Mouse (Mus musculus) Patski (cell line): ENCODE data around the gene Col2a1. TPM values are rescaled to one million over a fixed set of nuclear protein-coding genes. Genes with fewer than 3 reads are reported as not detected.

Source experiments
- ATAC-seq: fragments of 100-300 bp; one replicate; pipeline ENCODE4 v1.8.0; 2021
- CTCF ChIA-PET: fragments of 350-600 bp; sonication (Branson Sonifier 250); formaldehyde crosslinking; loops from one replicate; lab custom pipeline; 2022; ENCODE audit warnings: inconsistent platforms; lab: Charles Lee
- POLR2A ChIA-PET: fragments of 350-600 bp; sonication (Branson Sonifier 250); formaldehyde crosslinking; loops from one replicate; lab custom pipeline; 2022; ENCODE audit warnings: antibody characterized with exemption, inconsistent platforms; lab: Charles Lee
- DNase-seq: peaks from one replicate; pipeline ENCODE4 v3.0.0-alpha.2; 2011; ENCODE audit warnings: low read depth, low spot score
- H3K27me3 ChIP-seq: fragments of 371-371 bp; one replicate; pipeline ENCODE4 v1.5.1; 2021
- CTCF ChIP-seq: fragments of 100-300 bp; IDR thresholded peaks from one replicate; pipeline ENCODE4 v1.5.1; 2021
- in situ Hi-C: fragments of 300-500 bp; cut with MboI; formaldehyde crosslinking; loops from 3 replicates; pipeline ENCODE4 v1.11.1; 2018; ENCODE audit warnings: low pct_unique_long_range_greater_than_20kb, mixed read lengths
- polyA plus RNA-seq: library from polyadenylated mRNA; unstranded; gene quantifications from one replicate; pipeline ENCODE4 v1.2.3, GENCODE M21; 2021

Col2a1 gene
- polyA plus RNA-seq, 1 experiment from 2014 or later = 0.54 TPM

DNA sequence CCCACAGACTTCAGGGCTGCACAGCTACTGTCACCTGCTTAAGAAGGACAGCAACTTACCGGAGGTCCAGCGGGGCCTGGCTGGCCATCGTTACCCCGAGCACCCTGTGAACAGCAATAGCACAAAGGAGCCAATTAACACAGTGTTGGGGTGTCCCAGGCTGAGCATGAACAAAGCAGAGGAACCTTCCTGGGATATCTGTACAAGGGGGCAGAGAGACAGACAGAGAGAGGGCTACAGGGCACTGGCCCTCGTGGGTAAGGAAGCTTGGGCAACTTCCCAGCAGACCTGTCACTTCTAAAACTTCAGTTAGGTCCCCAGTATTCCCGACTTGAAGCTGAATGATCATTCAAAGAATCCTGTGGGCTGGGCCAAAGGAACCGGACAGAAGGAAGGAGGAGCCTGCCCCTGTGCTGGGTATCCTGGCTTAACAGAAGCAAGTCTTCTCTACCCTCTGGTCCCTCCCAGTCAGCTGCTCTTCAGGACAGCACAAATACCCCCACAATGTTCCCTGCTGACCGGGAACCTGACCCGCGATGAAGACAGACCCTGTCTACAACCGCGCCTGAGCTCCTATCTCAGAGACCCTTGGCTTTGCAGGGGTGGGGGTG lies 13.1 kb downstream of the Col2a1 start:
- DNase-seq (no peak), ATAC-seq (no peak)
- ChIA-PET POLR2A (no interaction called here), CTCF (interaction anchor here (1.7 kb wide), 1 partner anchor 28 kb away, joined by 4 read pairs; the partner anchor contains the start of gene Tmem106c)
- no peak for TF ChIP-seq CTCF
- H3K27me3 ChIP-seq = no peaks in the 10 kb centered on the region
- in situ Hi-C loops = no loop called here

DNA sequence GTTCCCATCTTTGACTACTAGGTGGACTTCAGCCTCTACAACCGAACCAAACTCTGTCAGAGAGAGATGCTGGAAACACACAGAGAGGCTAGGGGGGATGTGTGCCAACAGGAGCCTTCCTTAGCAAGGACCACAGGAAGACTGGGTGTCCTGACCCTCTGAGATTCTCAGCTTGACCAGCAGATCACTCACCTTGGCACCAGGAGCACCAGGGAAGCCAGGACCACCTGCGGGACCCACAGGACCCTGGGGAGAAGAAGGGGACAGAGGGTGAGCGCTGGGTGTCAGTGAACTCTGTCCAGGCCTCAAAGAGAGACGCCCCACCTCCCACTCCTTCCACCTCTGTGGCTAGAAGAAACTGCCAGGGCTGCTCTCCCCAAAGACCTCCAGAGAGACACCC lies 13.8 kb downstream of the Col2a1 start:
- no peak for DNase-seq
- CTCF ChIA-PET = interaction anchor here (1.3 kb wide), 1 partner anchor 10 kb away, joined by 3 read pairs; no protein-coding TSS in a partner anchor
- POLR2A ChIA-PET = no interaction called here
- in situ Hi-C loops = no loop called here
- ATAC-seq = no peak
- TF ChIP-seq CTCF = no peak
- H3K27me3 ChIP-seq = no peaks in the 10 kb centered on the region

DNA sequence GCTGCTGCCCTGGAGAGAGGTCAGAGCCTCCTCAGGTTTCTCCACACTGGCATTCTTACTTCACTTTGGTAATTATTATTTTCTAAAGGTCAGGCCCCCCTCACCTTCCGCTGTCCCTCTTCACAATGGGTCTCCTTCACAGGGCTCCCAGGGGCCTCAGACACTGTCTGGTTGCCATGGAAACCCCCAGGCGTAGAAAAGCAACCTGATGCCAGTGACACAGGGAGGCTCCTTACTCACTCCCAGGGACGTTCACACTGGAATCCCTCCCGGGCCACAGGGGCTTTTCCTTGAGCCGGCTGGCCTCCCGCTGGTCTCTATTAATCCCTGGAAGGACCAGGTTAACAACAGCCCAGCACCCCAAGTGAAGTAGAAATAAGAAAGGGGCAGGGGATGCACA lies 14.4 kb downstream of the Col2a1 start:
- ChIA-PET POLR2A (interaction anchor here (0.6 kb wide), 1 partner anchor 20 kb away, joined by 3 read pairs; no protein-coding TSS in a partner anchor), CTCF (interaction anchor here (1.3 kb wide), 1 partner anchor 9 kb away, joined by 3 read pairs; no protein-coding TSS in a partner anchor)
- no peak for TF ChIP-seq CTCF
- ATAC-seq (no peak), DNase-seq (peak; percentile 85)
- H3K27me3 ChIP-seq = no peaks in the 10 kb centered on the region
- in situ Hi-C loops = no loop called here

DNA sequence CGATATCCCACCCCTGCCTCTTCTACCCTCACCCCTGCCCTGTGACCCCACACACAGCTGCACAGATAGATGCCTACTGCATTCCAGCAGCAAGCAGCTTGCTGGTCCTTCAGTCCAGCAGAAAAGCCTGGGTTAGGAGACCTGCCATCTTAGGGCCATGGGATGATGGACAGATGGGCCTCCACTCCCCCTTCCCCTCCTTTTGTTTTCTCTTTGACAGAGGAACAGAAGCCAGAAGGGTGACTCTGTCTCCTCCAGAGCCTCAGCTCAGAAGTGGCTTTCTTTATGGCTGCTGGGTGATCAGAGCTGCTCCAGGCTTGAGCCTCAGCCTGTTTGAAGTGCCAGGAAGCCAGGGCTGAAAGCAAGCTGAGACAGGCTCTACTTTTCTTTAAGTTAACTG lies 15.0 kb downstream of the Col2a1 start:
- TF ChIP-seq CTCF = no peak
- POLR2A ChIA-PET = interaction anchor here (0.7 kb wide), 1 partner anchor 93 kb away, joined by 3 read pairs; no protein-coding TSS in a partner anchor
- in situ Hi-C loops = no loop called here
- H3K27me3 ChIP-seq = no peaks in the 10 kb centered on the region
- DNase-seq (no peak), ATAC-seq (no peak)
- CTCF ChIA-PET = interaction anchor here (1.3 kb wide), 1 partner anchor 9 kb away, joined by 3 read pairs; no protein-coding TSS in a partner anchor

DNA sequence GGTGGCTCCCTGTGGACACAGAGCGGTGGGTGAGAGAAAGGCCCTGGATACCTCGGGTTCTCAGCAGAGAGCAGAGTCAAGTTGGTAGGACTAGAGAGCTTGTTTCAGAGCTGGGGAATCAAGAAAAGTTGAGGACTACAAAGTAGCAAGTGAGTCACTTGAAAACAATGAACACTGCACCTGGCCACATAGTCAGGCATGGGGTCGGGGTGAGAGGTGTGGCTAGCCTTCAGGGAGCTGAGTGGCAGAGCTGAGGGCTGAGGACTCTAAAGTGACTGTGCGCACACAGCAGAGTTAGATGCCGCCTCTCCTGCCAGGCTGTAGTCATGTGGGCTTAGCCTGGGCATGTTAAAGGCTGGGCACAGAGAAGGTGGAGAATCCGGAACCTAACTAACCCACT lies 22.9 kb downstream of the Col2a1 start:
- POLR2A ChIA-PET = interaction anchor here (0.5 kb wide), 1 partner anchor 60 kb away, joined by 3 read pairs; no protein-coding TSS in a partner anchor
- in situ Hi-C loops = no loop called here

DNA sequence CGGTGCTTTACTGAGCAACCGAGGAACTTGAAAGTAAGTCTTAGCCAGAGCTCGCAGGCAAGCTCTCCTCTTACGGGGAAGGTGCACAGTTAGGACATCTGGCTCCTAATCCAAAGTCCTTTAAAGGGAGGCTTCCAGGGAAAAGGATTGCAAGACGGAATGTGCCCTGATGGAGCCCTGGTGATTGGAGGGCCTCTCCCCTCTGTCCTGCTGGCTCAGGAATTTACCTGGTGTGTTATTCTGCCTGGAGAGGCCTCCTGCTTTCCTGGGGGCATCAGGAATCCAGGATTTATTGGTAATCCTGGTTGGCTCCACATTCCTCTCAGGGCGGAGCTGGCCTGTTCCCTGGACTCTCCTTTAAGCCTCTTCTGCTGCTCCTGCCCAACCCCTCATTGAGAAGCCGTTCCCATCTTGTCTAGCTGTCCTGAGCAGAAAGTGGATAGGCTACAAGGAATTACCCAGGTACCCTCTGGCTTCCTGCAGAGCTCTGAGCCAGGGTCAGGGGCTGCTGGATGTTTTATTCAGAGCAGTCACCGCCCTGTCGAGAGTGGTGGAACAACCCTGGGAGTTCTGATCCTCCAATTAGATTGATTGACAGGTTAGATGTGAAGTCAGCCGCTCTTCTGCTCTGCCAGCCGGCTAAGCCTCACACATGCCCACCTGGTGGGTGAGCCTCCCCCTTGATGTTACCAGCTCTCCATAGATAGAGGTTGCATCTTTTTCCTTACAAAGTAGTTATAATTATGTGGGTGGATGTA lies 31.1 kb downstream of the Col2a1 start:
- CTCF ChIA-PET = no interaction called here
- ATAC-seq = no peak
- in situ Hi-C loops = loop anchor here (5.0 kb wide), 1 partner anchor 179 kb away; no protein-coding TSS in a partner anchor
- POLR2A ChIA-PET = no interaction called here
- no peak for DNase-seq
- no peaks in the 10 kb centered on the region for H3K27me3 ChIP-seq
- TF ChIP-seq CTCF = no peak

More for the DNA sequence above, 22.9 kb downstream of the Col2a1 start:
- no peak for TF ChIP-seq CTCF
- ATAC-seq (no peak), DNase-seq (no peak)
- CTCF ChIA-PET = interaction anchor here (0.7 to 1.9 kb wide), 3 partner anchors 8 to 18 kb away, joined by 3 to 5 read pairs (median 3); partner anchors contain the start of gene Tmem106c
- H3K27me3 ChIP-seq = no peaks in the 10 kb centered on the region

DNA sequence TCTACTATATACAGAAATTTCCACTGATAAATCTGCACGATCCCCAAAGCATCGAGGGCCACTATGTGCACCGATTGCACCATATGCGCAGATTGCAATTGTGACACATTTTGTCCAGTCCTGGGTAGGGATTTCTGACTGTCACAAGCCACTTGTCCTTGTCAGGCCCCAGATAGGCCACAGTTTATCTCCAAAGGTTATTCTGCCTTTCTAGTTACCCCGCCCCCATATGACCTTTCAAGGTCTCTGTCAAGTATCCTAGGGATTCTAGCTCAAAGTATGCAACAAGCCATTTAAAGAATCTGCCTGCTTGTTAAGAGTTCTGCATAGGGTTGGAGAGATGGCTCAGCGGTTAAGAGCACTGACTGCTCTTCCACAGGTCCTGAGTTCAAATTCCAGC lies 31.9 kb downstream of the Col2a1 start:
- ATAC-seq = no peak
- POLR2A ChIA-PET = no interaction called here
- no peaks in the 10 kb centered on the region for H3K27me3 ChIP-seq
- in situ Hi-C loops = loop anchor here (5.0 kb wide), 1 partner anchor 180 kb away; no protein-coding TSS in a partner anchor
- TF ChIP-seq CTCF = no peak
- DNase-seq = no peak
- CTCF ChIA-PET = no interaction called here

DNA sequence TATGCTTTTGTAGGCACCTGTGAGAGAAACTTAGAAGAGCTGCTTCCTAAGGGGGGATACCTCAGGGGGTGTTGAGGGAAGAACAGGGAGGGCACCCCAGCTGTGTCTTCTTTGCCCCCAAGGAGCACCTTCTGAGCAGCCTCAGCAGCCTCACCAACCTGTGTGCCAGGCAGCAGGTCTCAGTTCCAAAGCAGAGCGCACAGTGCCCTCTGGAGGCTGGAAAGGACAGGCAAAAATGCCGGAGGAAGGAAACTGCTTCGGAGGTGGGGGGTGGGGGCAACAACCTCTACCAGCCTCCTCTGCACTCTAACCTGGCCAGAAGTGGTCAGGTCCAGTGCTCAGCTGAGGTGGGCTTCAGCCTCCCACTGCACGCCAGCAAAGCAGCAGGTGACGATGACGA lies 34.2 kb downstream of the Col2a1 start:
- no peak for DNase-seq

DNA sequence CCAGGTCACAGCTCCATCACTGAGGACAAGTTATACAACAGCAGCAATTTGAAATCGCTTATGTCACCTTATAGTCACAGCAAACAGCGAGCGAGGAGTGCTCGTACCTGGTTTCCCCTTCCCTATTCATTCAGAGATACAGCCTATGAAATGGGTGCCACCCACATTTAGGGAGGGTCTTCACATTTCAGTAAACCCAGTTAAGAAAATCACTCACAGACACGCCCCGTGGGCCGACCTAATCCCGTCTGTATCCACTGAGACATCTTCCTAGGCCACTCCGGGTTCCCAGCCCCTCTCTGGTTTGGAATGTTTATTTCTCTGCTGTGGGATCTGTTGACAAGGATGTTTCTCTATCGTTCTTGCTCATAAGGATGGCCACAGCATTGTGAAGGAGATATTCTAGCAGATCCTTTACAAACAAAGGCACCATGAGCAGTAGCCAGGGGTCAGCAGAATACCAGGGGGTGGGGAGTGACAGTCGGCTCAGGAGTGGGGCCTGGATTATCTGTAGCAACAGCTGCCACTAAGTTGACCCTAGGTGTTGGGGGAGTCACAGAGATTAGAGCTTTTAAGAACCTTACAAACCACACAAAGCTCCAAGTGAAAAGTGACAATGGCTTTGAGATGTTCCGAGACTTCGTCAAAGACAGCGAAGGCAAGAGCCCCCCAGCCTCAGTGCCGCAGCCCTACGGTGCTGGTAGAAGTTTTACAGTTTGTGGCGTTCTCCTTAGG lies 39.0 kb downstream of the Col2a1 start:
- POLR2A ChIA-PET = interaction anchor here (0.7 kb wide), 1 partner anchor 129 kb away, joined by 3 read pairs; no protein-coding TSS in a partner anchor
- CTCF ChIA-PET = no interaction called here
- in situ Hi-C loops = no loop called here
- TF ChIP-seq CTCF = no peak
- DNase-seq (no peak), ATAC-seq (no peak)
- no peaks in the 10 kb centered on the region for H3K27me3 ChIP-seq

More for the DNA sequence above, 34.2 kb downstream of the Col2a1 start:
- ATAC-seq = no peak
- in situ Hi-C loops = loop anchor here (5.0 kb wide), 1 partner anchor 182 kb away; no protein-coding TSS in a partner anchor
- no peaks in the 10 kb centered on the region for H3K27me3 ChIP-seq
- ChIA-PET POLR2A (interaction anchor here (0.6 to 0.7 kb wide), 2 partner anchors 20 to 203 kb away, joined by 3 to 4 read pairs; no protein-coding TSS in a partner anchor), CTCF (interaction anchor here (1.1 kb wide), 1 partner anchor 25 kb away, joined by 3 read pairs; no protein-coding TSS in a partner anchor)
- TF ChIP-seq CTCF = no peak

DNA sequence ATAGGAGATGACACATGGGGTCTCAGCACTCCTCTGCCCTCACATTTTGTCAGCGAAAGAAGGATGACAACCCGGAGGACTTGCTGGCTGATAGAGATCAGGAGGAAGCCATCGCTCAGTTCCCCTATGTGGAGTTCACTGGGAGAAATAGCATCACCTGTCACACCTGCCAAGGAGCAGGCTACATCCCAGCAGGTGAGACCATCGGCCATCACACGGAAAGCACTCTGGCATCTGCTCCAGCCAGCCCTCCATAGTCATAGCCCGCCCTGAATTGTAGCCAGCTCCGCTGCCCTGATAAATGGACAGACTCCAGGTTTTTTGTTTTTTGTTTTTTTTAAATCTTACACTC lies 39.7 kb downstream of the Col2a1 start:
- ChIA-PET POLR2A (interaction anchor here (0.7 kb wide), 1 partner anchor 128 kb away, joined by 3 read pairs; no protein-coding TSS in a partner anchor), CTCF (interaction anchor here (1.4 to 1.9 kb wide), 3 partner anchors 94 to 142 kb away, joined by 3 to 12 read pairs (median 7); no protein-coding TSS in a partner anchor)
- ATAC-seq (no peak), DNase-seq (no peak)
- H3K27me3 ChIP-seq = no peaks in the 10 kb centered on the region
- no peak for TF ChIP-seq CTCF
- in situ Hi-C loops = loop anchor here (5.0 kb wide), 3 partner anchors 113 to 248 kb away; no protein-coding TSS in a partner anchor
